Mouse (Mus musculus): ENCODE measurements at regions not wholly inside any gene's neighbourhood (a gene's known extent, or its start where the extent isn't known, plus 50 kb on each side); places are given as distances from the start of the nearest gene placed in this dataset.

DNA sequence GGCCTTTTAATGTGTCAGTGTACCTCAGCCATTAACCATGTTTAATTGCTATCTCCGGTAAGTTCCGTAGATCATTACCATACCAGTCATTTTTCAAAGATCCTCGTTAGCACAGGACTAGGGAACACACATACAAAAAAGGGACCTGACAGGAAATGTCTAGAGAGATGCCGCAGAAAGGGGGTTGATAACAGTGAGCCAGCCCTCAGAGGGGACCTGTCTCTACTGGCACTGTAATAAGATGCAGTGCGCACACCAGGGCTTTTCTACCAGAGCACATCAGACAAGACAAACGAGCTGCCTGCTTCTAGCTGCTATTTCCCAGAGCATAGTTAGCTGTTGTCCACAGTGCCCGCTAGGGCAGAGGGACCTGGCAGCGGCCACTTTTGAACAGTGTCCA is 199.1 kb downstream of the Sox11 start:
- no peak for DNase-seq (ENCODE audit: low spot score in 2 of 2)

DNA sequence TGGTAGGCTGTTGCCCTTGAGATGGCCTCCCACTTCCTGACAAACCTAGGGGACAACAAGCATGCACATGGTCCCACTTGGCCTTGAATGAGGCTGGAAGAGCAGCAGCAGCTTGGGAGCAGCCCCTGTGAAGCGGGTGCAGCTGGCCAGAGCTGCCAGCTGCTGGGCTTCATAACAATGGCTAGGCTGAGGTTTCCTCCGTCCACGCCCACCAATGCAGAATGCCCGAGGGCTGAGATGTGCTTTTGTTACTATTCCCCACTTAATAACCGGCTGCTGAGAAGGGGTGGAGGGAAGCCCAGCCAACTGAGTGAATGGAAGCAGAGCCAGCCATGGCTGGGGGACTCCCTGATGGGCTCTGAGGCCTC is 202.1 kb downstream of the Sox11 start:
- no peak for DNase-seq (ENCODE audit: low spot score in 2 of 2)

DNA sequence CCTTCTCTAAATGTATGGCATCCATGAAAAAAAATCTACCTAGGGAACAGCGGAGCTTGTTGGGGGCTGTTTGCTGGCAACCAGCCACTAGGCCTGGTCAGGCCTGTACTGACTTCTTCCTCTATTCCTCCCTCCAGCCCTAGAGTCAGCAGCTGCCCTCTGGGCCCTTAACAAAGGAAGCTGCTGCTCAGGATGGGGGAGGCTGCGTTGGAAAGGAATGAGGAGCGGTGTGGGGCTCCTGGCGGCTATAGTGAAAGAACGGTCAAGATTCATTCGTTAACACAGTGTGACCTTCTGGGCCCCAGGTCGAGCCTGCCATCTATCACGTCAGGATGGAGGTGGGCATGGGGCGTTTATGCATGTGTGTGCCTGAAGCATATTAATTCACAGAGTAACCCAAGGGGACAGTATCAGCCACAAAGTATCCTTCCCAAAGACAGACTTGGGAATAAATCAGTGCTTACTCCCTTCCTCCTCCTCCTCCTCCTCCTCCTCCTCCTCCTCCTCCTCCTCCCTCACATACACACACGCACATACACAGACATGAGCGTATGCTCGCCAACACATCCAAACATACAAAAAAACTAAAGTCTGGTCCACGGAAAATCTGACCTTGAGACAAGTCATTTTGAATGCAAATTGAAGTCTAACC is 202.6 kb downstream of the Sox11 start:
- DNase-seq (ENCODE audit: low spot score in 2 of 2) = no peak

DNA sequence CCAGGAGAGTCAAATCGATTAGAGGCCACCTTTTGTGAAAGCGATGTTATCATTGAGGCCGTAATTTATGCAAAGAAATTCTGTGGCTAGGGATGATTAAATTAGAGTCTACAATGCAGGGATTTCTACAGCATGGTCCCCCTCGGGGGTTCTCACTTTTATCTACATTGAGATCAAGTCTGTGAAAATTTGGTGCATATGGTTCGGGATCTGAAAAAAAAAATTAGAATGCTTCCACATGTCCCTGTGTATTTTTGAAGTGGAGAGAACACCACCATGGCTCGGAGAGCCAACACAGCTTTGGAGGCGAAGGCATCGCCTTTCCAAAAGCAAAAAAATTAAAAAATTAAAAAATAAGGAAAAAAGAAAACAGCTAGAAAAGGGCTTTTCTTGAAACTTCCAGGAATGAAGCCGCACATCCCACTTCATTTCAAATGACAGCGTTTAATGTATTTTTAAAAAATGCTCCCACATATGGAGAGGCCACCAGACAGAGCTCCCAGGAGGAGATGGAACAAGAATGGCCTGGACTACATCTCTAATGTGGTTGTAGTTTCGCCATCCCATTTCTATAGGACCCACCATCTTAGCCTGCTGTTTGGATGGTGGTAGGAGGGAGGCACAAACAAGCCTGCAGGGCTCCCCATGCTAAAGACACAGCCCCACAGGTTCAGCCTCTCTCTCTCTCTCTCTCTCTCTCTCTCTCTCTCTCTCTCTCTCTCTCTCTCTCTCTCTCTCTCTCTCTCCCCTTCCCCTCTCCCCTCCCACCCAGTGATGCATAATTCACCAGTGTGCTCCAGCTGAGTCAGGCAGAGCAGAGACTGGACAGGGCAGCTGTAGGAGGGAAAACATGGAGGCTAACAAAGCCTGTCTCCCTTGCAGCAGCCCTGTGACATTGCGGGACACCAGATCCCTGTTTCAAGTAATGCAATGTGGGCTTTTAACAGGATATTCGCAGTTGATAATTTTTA is 203.4 kb downstream of the Sox11 start:
- DNase-seq (ENCODE audit: low spot score in 2 of 2) = no peak

DNA sequence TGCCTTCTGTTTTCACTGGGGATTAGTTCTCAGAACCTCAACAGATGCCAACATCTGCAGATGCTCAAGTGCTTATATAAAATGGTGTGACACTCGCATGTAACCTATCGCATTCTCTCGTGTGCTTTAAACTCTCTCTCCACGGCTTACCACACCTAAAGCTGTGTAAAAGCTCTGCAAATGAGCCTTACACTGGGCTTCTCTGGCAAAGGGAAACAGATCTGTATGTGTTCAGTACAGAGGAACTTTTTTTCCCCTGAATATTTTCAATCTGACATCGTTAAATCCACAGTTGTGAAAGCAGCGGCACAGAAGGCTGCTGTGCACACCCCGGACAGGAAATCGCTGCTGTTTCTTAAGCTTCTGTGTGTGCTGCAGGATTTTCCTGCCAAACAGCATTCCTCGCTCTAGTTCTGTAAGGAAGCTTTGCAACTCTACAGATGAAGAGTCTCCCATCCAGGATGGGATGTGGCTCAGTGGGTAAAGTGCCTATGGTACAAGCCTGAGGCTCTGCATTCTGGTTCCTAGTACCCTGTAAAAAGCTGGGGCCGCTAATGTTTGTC is 206.3 kb downstream of the Sox11 start:
- DNase-seq (ENCODE audit: low spot score in 2 of 2) = no peak

- DNase-seq (ENCODE audit: low spot score in 2 of 2) = no peak
These were observed 211.8 kb downstream of the Sox11 start for GRCm38 (mm10) chr12:27130544-27130943.

- DNase-seq (ENCODE audit: low spot score in 2 of 2) = no peak
These were observed 215.2 kb downstream of the Sox11 start for GRCm38 (mm10) chr12:27127054-27127605.

GRCm38 (mm10) chr12:27118581-27118980 is 223.8 kb downstream of the Sox11 start:
- no peak for DNase-seq (ENCODE audit: low spot score in 2 of 2)

- DNase-seq (ENCODE audit: low spot score in 2 of 2) = no peak
These were observed 227.0 kb downstream of the Sox11 start for GRCm38 (mm10) chr12:27115392-27115791.

DNA sequence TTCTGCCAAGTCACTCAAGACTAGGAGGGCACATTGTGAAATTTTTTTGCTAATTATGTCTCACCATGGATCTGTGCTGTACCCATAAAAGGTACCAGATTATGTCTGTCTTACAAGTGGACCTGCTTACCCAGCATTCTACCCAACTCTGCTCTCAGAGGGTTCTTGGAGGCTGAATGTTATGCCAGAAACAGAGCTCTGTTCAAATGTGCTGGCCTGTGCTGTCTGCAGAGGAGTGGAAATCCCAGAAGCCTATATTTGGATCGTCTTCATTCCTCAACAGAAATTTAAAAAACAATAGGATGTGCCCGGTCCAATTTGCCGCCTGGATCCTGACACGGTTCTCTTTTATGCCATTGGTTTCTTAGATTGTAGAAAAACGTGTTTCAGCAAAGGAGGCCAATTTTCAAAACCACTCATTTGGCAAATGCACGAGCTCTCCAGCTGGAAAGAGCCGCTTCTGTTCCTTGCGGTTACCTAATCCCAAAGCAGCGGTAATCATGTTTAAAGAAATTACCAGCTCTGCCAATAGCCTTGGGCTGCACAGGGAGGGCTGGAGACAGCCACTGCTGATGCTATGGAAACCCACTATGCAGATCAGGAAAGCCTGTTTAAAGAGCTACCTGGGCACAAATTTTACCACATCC is 237.3 kb downstream of the Sox11 start:
- DNase-seq (ENCODE audit: low spot score in 2 of 2) = no peak

DNA sequence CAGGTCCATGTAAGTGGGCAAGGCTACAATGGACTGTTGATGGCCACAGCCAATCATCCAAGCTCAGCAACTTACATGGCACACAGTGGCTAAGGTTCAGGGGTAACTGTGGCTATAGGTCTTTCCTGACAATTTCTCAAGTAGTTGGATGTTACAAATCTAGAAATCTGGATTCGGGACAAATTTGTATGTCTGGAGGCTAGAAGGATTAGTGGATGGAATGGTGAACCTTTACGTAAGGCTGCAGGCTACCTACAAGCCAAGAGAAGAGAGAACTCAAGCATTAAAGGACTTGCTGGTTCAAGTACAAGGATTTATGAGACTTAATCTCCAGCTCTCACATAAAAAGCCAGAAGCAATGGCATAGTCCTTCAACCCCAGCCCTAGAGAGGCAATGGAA is 239.4 kb downstream of the Sox11 start:
- DNase-seq (ENCODE audit: low spot score in 2 of 2) = no peak

GRCm38 (mm10) chr12:27089206-27089605 is 253.2 kb downstream of the Sox11 start:
- DNase-seq (ENCODE audit: low spot score in 2 of 2) = no peak

DNA sequence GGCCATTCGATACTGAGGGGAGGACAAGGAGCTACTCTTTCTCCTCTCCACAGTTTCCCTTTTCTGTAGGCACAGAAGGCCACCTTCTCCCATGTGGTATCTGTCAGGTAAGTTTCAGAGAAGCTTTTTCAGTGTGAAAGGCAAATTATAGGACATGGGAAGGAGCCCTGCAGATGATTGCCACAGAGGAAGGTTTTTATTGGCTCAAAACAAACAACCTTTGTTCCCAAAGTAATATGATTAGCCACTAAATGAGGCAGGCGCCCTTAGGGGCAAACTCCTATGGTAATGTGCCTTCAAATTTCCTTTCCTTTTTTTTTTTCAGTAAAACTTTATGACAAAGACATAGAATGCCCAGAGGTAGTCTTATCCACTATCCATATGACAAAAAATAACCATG is 256.5 kb downstream of the Sox11 start:
- no peak for DNase-seq (ENCODE audit: low spot score in 2 of 2)

DNA sequence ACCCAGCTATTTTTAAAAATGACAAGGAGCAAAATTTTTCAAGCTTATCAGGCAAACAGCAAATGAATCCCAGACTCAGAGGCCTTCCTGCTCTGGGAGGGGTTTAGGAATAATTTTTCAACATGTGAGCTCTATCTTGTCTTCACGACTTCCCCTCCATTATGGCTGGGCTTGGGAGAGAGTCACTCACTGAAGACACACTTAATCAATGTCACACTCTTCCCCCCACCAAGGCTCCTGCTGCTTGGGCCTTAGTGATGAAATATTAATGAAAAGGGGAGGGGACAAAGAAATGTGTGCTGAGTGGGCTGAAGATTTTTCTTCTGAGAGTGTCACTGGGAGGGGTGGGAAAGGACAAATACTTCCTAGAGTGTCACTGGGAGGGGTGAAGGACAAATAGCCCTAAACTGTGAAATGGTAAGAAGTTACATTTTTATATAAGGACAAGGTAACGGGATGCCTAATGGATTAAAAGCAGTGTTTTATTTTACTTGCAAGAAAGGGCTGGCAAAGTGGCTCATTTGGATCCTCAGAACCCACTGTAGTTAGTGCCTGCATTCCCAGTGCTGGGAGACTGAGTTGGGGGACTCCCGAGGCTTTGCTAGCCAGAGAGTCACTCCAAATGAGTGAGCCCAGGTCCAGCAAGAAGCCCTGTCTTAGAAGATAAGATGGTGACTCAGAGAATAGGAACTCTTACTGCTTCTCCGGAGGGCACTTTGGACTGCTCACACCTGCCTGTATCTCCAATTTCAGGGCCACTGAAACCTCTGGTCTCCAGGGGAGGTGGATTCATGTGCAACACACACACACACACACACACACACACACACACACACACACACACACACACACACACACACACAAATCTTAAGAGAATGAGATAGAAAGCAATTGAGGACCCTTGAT is 258.5 kb downstream of the Sox11 start:
- no peak for DNase-seq (ENCODE audit: low spot score in 2 of 2)

DNA sequence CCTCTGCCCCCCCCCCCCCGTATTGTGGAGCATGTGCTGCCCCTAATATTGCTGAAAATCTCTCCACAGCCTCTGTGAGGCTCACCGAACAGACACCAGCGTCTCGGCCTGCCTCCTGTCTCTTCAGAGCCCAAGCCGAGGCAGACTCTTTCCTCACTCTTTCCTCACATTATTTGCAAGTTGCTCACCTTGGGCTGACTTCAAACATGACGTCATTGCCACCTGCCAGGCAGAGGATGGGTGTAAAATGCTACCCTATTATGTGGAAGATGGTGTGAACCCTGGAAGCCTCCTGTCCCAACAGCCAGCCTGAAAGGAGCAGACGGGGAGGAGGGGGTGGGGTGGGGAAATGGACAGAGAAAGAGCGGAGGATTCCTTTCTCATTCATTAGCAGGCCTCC is 259.3 kb downstream of the Sox11 start:
- DNase-seq (ENCODE audit: low spot score in 2 of 2) = no peak

- no peak for DNase-seq (ENCODE audit: low spot score in 2 of 2)
These were observed 259.8 kb downstream of the Sox11 start for GRCm38 (mm10) chr12:27082624-27083023.

- no peak for DNase-seq (ENCODE audit: low spot score in 2 of 2)
These were observed 266.2 kb downstream of the Sox11 start for GRCm38 (mm10) chr12:27076107-27076738.

GRCm38 (mm10) chr12:27065011-27065517 is 277.3 kb downstream of the Sox11 start:
- no peak for DNase-seq (ENCODE audit: low spot score in 2 of 2)

DNA sequence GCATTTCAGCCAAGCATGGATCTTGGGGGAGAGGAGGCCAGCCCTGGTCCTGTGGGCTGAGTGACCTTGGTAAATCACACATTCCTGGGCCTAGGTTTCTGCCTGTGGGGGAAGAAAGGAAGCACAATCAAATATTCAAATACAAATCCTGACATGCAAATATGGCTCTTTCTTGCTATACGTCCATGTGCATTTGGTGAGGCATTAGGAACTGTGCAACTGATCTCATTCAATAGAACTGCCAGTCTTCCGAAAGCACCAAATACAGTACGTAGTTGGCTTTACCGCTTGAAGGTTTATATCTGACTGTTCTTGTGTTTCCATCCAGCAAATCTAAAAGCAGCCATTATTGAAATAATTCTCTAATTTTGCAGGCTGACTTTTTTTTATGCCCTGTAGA is 278.9 kb downstream of the Sox11 start:
- DNase-seq (ENCODE audit: low spot score in 2 of 2) = no peak

Data from heart, adult 9 months (tissue).